Mouse (Mus musculus): Measurements from ENCODE around the gene Kif7. TPM values are rescaled to one million over a fixed set of nuclear protein-coding genes. Genes with fewer than 3 reads are reported as not detected.

Gene Kif7
- 1 to 10 TPM; 4.1 TPM for total RNA-seq (2021)
- long read RNA-seq, experiment 1, partial matches to known transcripts: 3 of 6 reads
- long read RNA-seq, experiment 1, other reads (novel, unspliced or antisense): 3 of 6 reads
- long read RNA-seq, experiment 2, full-length matches to known transcripts: 2 of 2 reads
- long read RNA-seq, experiment 2, partial matches to known transcripts: 0 of 2 reads
- long read RNA-seq, experiment 2, other reads (novel, unspliced or antisense): 0 of 2 reads

- DNase-seq: peak; percentile 89 to 95
These were observed at the start of gene Kif7 for GRCm38 (mm10) chr7:79715187-79715981. Kif7 (minus strand) TSS chr7:79715720.

- peak in 1 of 2 experiments; percentile 13 for DNase-seq
These were observed 46.6 kb upstream of the Kif7 start for GRCm38 (mm10) chr7:79762106-79762505.

DNA sequence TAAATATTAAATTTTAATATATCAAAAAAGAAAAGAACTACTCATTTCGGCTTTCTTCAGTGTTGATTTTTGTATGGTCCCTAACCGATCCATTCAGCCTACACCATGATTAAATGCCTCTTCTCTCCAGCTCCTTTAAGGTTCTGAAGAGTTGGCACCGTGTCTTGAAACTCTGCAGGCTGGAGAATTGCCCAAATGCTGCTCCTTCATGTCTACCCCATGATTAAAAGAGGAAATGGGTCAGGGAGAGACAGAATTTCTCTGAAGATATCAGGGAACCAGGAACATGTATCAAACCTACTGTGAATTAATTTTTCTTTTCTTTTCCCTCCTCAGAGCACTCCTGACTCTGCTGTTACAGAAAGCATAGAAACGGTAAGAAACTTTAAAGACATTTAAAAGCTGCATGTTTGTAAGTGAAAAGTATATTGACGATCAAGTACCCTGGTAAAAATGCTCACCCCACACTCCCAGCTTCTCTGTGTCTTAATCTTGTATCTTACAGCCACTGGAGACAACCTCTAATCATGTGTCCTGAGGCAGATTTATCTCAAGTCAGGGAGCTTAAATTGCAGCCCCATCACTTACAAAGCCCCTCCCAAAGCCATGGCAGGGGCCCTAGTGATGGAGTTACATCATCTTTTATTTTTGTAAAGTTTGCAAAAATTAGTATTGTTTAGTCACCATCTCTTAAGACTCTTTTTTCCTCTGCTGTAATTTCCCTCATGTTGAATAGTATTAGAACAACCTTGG is 45.8 kb upstream of the Kif7 start:
- peak; percentile 19 to 52 for DNase-seq

GRCm38 (mm10) chr7:79759766-79760165 is 44.2 kb upstream of the Kif7 start:
- DNase-seq: no peak

DNA sequence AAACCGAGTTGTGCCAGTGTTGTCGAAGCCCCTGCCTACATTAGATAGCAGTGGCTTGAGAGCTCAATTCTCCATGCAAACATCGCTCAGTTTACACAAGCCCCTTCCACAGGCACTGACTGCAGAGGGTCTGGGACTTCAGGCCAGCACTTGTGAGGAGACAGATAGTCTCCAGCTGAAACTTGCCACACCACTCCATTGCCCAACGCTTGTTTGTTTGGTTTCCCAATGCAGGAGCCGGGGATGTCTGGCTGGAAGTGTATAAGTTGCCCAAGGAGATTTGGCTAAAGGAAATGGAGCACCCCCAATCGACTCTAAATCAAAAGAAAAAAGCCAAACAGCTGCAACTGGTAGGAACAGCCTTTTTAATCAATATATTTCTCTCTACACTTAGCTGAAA is 42.7 kb upstream of the Kif7 start:
- DNase-seq: peak; percentile 51 to 72

GRCm38 (mm10) chr7:79756334-79756733 is 40.8 kb upstream of the Kif7 start:
- no peak for DNase-seq

- DNase-seq: no peak
These were observed 34.0 kb upstream of the Kif7 start for GRCm38 (mm10) chr7:79749511-79749910.

GRCm38 (mm10) chr7:79747659-79748058 is 32.1 kb upstream of the Kif7 start:
- DNase-seq: no peak

- no peak for DNase-seq
These were observed 29.1 kb upstream of the Kif7 start for GRCm38 (mm10) chr7:79744585-79744984.

GRCm38 (mm10) chr7:79744051-79744450 is 28.5 kb upstream of the Kif7 start:
- no peak for DNase-seq

DNA sequence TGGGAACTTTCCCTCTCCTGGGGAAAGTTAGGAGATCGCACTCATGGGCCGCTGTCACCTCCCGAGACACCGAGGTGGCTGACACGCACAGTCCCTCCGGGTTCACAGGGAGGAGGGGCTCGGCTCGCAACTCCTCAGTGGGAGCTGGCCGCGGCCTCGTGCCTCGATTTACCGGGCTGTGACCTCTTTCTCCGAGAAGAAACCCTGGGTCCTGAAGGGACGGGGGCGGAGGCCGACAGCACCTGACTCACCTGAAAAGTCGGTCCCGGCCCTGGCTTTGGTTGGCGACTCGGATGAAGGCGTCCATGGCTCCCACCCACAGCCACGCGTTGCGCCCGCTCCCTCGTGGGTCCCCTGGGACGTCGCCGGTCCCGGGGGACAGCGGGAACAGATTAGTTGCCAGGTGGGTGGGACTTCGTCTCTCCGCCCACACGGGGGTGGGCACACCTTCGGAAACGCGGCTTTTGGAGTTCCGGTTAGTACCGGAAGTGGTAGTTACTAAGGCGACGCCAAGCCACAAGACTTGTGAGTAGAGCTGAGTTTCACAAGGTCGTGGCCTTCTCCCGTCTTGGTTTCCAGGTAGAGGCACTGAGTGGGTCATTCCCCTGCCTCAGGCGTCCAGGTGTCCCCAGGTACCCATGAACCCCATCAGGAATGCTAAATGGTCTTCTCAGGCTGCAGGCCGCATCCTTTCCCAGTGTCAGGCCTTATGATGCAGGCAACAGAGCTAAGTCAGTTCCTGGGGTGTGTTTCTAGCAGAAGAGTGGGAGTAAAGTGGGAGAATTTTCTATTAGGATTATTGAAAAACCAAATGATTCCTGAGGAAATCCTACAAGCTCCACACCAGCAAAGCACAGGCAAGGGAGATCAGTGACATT is 27.4 kb upstream of the Kif7 start, which contains the start of the genes Pex11a and Wdr93:
Gene Pex11a, minus strand, starts transcription at position 473 of the 878 bp plus-strand sequence.
Gene Wdr93, plus strand, starts transcription at position 505 of the 878 bp plus-strand sequence.
- DNase-seq: peak; percentile 91 to 92

GRCm38 (mm10) chr7:79742277-79742658 is 26.7 kb upstream of the Kif7 start:
- no peak for DNase-seq

DNA sequence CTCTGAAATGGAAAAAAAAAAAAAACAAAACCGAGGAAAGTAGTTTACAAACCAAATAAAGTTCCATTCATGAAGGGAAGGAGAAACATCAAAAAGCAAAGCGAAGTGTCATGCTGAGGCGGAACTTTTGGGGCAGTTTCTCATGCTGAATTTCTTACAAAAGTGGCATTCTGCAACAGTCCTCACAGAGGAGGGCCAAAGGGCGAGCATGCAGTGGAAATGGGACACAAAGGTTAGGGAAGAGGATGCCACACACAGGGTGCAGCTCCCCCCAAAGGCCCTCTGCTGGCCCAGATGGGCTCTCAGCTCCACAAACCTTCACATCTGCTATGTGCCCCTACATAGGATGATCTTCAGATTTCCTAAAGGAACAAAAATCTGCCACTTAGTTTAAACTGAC is 24.8 kb upstream of the Kif7 start:
- DNase-seq: no peak

DNA sequence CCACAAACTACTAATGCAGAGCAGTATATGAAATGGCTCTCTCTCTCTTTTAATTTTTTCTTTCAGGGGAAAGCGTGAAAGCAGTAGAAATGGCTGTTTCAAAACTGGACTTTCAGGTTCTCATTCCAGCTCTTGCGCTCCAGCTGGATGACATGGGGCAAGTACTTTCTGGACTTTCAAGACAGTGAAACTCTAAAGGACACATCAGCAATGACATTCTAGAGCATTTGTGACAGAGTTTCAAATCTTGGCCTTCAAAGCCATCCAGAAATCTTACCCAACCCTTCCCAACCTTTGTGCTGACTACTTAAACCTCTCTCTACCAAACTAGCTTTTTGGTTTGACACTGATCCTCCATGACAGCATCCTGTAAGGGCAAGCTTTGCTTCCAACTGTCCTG is 23.4 kb upstream of the Kif7 start:
- DNase-seq: no peak

- DNase-seq: no peak
These were observed 21.0 kb upstream of the Kif7 start for GRCm38 (mm10) chr7:79736511-79736910.

DNA sequence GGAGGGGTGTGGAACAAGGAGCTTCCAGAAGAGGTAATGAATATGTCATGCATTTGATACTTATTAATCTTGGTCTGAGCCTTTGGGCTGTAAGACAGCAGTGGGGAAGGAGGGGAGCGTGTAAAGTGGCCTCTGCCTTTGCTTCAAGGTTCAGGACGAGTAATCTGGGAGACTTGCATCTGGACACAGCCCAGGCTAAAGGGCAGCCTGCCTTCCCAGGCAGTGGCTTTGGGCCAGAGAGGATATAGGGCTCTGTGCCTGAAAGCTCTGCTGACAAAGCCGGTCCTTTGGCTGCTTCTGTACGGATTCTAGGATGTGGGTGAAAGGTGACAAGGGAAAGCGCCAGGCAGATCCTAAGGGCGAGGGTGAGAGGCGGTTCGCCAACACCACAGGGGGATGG is 19.0 kb upstream of the Kif7 start:
- peak; percentile 85 to 86 for DNase-seq

GRCm38 (mm10) chr7:79732622-79733021 is 17.1 kb upstream of the Kif7 start, which contains the start of gene Plin1:
Plin1 (minus strand) TSS chr7:79732903.
- DNase-seq: peak in 1 of 2 experiments; percentile 58

GRCm38 (mm10) chr7:79731438-79731837 is 15.9 kb upstream of the Kif7 start:
- peak; percentile 60 to 61 for DNase-seq

GRCm38 (mm10) chr7:79729743-79730370 is 14.3 kb upstream of the Kif7 start:
- peak; percentile 48 to 64 for DNase-seq

GRCm38 (mm10) chr7:79729169-79729568 is 13.6 kb upstream of the Kif7 start:
- DNase-seq: peak; percentile 79 to 87

DNA sequence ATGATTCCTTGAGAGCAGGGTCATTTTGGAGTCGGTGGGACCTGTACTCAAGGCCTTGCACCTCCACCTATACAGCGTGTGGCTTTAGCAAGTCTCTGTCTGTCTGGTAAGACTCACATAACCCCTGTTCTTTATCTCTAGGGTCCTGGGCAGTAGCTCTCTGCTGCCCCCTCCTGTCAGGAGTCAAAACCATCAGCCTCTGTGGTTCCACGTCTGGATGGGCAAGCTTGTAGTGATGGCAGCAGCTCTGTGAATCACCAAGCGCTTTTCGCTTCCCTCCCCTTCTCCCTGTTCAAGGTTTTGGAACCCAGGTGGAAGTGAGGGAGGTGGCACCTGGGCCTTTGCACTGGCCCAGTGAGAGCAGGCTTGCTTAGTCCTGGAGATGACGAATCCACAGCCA is 12.7 kb upstream of the Kif7 start:
- DNase-seq: peak; percentile 75 to 79

All from adrenal gland, postnatal 36 days (tissue).